Mouse (Mus musculus) lung, postnatal 0 days (tissue): Measurements from ENCODE around the gene Mlana.

Experiments
- CTCF ChIP-seq: IDR thresholded peaks from 2 replicates; pipeline ENCODE4 v1.5.1; 2016; ENCODE audit warnings: antibody characterized with exemption, mild to moderate bottlenecking
- EP300 ChIP-seq: IDR thresholded peaks from 2 replicates; pipeline ENCODE4 v1.6.1; 2016; ENCODE audit warnings: antibody characterized with exemption, mild to moderate bottlenecking, control low read depth

DNA sequence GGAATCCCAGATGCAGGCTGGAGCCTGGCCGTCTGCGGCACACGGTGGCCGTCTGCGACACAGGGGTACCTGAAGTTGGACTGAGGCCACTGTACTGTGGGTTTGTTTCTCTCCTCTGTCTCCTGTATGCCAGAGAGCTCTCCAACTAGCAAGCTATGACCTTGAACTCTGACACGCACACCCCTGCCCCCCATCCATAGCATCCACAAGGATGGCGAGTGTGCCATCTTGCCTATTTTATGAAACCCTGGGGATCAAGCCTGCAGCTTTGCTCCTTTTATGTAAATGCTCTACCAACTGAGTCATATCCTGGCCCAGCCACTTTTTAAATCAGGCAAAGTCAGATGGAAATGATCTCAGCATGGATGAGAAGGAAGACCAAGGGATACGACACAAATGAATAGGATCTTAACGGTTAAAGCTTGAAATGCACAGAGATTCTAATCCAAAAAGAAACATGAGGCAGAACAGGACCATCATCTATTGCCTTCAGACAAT is 43.8 kb upstream of the Mlana start:
- TF ChIP-seq CTCF (no peak), EP300 (no peak)
